Mouse (Mus musculus) brain, adult 2 months (tissue): ENCODE measurements at regions not wholly inside any gene's neighbourhood (a gene's known extent, or its start where the extent isn't known, plus 50 kb on each side); places are given as distances from the start of the nearest gene placed in this dataset.

Experiments
- DNase-seq: peaks from one replicate; pipeline ENCODE4 v3.0.0; 2011; ENCODE audit warnings: low read depth, low spot score

- DNase-seq = no peak
Observed at GRCm38 (mm10) chrX:47536130-47536529, 356.6 kb downstream of the Smarca1 start.

GRCm38 (mm10) chrX:47495056-47495455 lies 397.7 kb downstream of the Smarca1 start:
- peak; percentile 1 for DNase-seq

- DNase-seq = peak; percentile 69
Observed at GRCm38 (mm10) chrX:47482728-47483127, 410.0 kb downstream of the Smarca1 start.

- DNase-seq = peak; percentile 1
Observed at GRCm38 (mm10) chrX:47478226-47478625, 414.5 kb downstream of the Smarca1 start.

- peak; percentile 9 for DNase-seq
Observed at GRCm38 (mm10) chrX:47466721-47467499, 425.9 kb downstream of the Smarca1 start.

GRCm38 (mm10) chrX:47461660-47462490 lies 430.9 kb downstream of the Smarca1 start:
- DNase-seq = no peak
